Mouse (Mus musculus) embryonic facial prominence, embryonic 12.5 days (tissue): Measurements from ENCODE around the gene Bahd1. TPM values are rescaled to one million over a fixed set of nuclear protein-coding genes. Genes with fewer than 3 reads are reported as not detected.

Experiments used
- ATAC-seq: fragments of 200-750 bp; cut with Nextera tagmentation; 2 replicates; pipeline ENCODE4 v1.8.0; 2017; ENCODE audit not compliant: insufficient number of reproducible peaks, insufficient read depth, low FRiP score, low TSS enrichment
- H3K27ac ChIP-seq: fragments of 300-500 bp; sonication (generic); 2 replicates; pipeline ENCODE4 v1.5.1; 2016; ENCODE audit warnings: mild to moderate bottlenecking
- H3K27me3 ChIP-seq: fragments of 300-500 bp; sonication (generic); 2 replicates; pipeline ENCODE4 v1.6.1; 2016; ENCODE audit warnings: mild to moderate bottlenecking, moderate library complexity
- H3K36me3 ChIP-seq: fragments of 300-500 bp; sonication (generic); 2 replicates; pipeline ENCODE4 v1.6.1; 2016; ENCODE audit warnings: mild to moderate bottlenecking
- H3K4me1 ChIP-seq: fragments of 300-500 bp; sonication (generic); 2 replicates; pipeline ENCODE4 v1.6.1; 2016
- H3K4me2 ChIP-seq: fragments of 300-500 bp; sonication (generic); replicated peaks from 2 replicates; pipeline ENCODE4 v1.6.1; 2016; ENCODE audit warnings: mild to moderate bottlenecking, moderate library complexity
- H3K4me3 ChIP-seq: fragments of 300-500 bp; sonication (generic); 2 replicates; pipeline ENCODE4 v1.5.1; 2016; ENCODE audit warnings: mild to moderate bottlenecking
- H3K9ac ChIP-seq: fragments of 300-500 bp; sonication (generic); 2 replicates; pipeline ENCODE4 v1.6.1; 2016; ENCODE audit warnings: mild to moderate bottlenecking, moderate library complexity
- H3K9me3 ChIP-seq: fragments of 300-500 bp; sonication (generic); 2 replicates; pipeline ENCODE4 v1.6.1; 2016; ENCODE audit warnings: mild to moderate bottlenecking, moderate library complexity
- WGBS: fragments of 180-500 bp; shearing (Covaris S2); methylation state at CpG from one replicate; pipeline ENCODE4 v1.1.7; 2016; 5-methylcytosine and 5-hydroxymethylcytosine counted together
- polyA plus RNA-seq: library from polyadenylated mRNA; unstranded; fragments of >200 nt; fragmentation: Nextera tagmentation; extraction: Ambion mirVana; gene quantifications from 2 replicates; pipeline ENCODE4 v1.2.1, GENCODE M21; 2016

Bahd1 gene
- polyA plus RNA-seq, 1 experiment from 2014 or later: 4.1 TPM

GRCm38 (mm10) chr2:118900826-118901140 lies 606 bp downstream of the Bahd1 start:
- no peak for ATAC-seq
- H3K4me3 ChIP-seq: peak overlapping the region; percentile 85
- H3K9ac ChIP-seq: peak overlapping the region; percentile 41; the same call in 1 of the 2 replicates
- H3K4me2 ChIP-seq: peak overlapping the region; percentile 96
- H3K27ac ChIP-seq: no peak overlapping the region
- under 1% methylated on average over 11 of the region's 11 CpGs for WGBS
- peaks cover 50% of the 10 kb centered on the region for H3K4me1 ChIP-seq
- H3K36me3 ChIP-seq: no peaks in the 10 kb centered on the region
- peaks cover 75% of the 10 kb centered on the region for H3K27me3 ChIP-seq
- H3K9me3 ChIP-seq: no peaks in the 10 kb centered on the region

GRCm38 (mm10) chr2:118901175-118902031 lies 1.2 kb downstream of the Bahd1 start:
- H3K9me3 ChIP-seq: no peaks in the 10 kb centered on the region
- no peaks in the 10 kb centered on the region for H3K36me3 ChIP-seq
- H3K4me2 ChIP-seq: peak overlapping the region; percentile 96
- peaks cover 47% of the 10 kb centered on the region for H3K4me1 ChIP-seq
- H3K27me3 ChIP-seq: peaks cover 69% of the 10 kb centered on the region
- H3K27ac ChIP-seq: peak overlapping the region; percentile 67
- H3K4me3 ChIP-seq: peak overlapping the region; percentile 85
- WGBS: under 1% methylated on average over 100 of the region's 120 CpGs
- peak overlapping the region; percentile 86 for H3K9ac ChIP-seq
- ATAC-seq: peak; percentile 88

GRCm38 (mm10) chr2:118902051-118903025 lies 2.2 kb downstream of the Bahd1 start:
- peak overlapping the region; percentile 85 for H3K4me3 ChIP-seq
- peaks cover 37% of the 10 kb centered on the region for H3K4me1 ChIP-seq
- WGBS: under 1% methylated on average over 65 of the region's 106 CpGs
- peak overlapping the region; percentile 86 for H3K9ac ChIP-seq
- no peaks in the 10 kb centered on the region for H3K9me3 ChIP-seq
- peaks cover 60% of the 10 kb centered on the region for H3K27me3 ChIP-seq
- peak overlapping the region; percentile 67; the same call in 1 of the 2 replicates for H3K27ac ChIP-seq
- peak overlapping the region; percentile 96 for H3K4me2 ChIP-seq
- ATAC-seq: peak; percentile 8; the same call in 1 of the 2 replicates
- H3K36me3 ChIP-seq: no peaks in the 10 kb centered on the region

DNA sequence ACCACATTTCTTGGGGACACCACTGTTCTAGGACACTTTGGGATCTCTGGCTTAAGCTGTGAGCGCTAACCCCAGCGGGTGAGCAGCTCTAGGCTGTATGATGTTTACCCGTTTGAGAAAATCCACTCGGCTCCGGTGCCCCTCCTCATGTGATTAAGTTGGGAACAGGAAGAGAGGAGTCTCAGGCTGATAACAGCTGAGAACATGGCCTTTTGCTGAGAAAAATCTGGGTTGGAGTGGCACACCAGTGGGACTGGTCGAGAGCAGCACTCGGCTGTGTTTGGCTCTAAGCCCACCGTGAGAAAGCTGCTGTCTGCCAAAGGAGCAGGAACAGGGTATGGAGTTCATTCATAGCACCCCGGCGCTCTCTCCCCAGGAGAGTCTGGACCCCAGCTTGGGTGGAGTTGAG lies 3.2 kb downstream of the Bahd1 start:
- Histone ChIP-seq H3K4me2 (peak overlapping the region; percentile 96), H3K27me3 (peaks cover 50% of the 10 kb centered on the region), H3K9ac (no peak overlapping the region), H3K9me3 (no peaks in the 10 kb centered on the region), H3K27ac (no peak overlapping the region), H3K36me3 (no peaks in the 10 kb centered on the region), H3K4me3 (peak overlapping the region; percentile 85; the same call in 1 of the 2 replicates), H3K4me1 (peaks cover 27% of the 10 kb centered on the region)
- no peak for ATAC-seq
- 9% methylated on average over 10 of the region's 10 CpGs for WGBS

DNA sequence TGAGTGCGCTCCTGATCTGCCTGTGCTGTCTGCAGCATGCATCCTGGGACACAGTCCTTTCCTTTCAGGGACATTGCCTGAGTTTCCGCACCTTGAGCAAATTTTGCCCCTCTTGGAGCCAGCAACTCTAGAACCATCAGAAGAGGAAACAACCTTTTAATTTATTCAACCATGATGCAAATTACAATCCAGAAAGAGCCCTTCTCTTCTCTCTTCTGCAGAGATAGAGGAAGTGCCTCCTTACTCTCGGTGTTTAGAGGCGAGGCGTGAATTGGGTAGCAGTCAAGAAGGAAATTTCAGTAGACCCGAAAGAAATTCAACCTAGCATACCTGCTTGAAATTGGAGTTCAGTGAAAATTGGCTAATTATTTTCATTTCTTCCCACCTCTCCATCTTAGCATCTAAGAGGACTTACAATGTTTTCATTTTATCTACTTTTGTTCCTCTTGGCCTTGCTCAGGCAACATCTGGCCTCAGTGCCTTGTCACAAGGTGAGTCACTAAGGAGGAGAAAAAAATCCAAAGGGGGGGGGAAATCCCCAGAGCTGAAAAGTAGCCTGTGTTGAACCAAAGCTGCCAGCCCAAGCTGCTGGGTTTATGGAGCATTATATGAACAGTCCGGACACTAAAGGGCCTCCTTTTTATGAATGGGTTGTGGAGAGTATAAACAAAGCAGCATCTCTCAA lies 5.4 kb downstream of the Bahd1 start:
- Histone ChIP-seq H3K9me3 (no peaks in the 10 kb centered on the region), H3K4me1 (peaks cover 18% of the 10 kb centered on the region; the same call in 1 of the 2 replicates), H3K4me3 (no peak overlapping the region), H3K27ac (no peak overlapping the region), H3K4me2 (no peak overlapping the region), H3K36me3 (no peaks in the 10 kb centered on the region), H3K27me3 (peaks cover 27% of the 10 kb centered on the region), H3K9ac (no peak overlapping the region)
- ATAC-seq: no peak
- WGBS: 86% methylated on average over 7 of the region's 7 CpGs

DNA sequence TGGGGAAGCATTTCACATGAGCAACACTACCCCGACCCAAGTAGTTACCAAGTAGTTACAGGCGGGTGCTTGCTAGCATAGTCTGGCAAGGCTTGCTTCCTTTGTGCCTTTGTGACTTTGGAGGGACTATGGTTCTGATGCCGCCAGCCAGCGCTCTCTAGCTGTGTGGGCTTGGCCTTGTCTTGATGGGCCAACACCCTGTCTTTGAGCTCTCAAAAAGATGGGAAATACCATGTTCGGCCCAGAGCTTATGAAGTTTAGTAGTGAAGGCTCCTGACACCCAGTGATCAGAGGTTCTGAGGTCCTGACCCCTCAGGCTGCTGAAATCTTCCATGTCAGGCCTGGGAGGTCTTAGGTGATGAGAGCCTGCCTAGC lies 5.9 kb downstream of the Bahd1 start:
- Histone ChIP-seq H3K9me3 (no peaks in the 10 kb centered on the region), H3K4me2 (no peak overlapping the region), H3K27me3 (peaks cover 24% of the 10 kb centered on the region), H3K4me3 (no peak overlapping the region), H3K27ac (no peak overlapping the region), H3K4me1 (peaks cover 15% of the 10 kb centered on the region; the same call in 1 of the 2 replicates), H3K36me3 (no peaks in the 10 kb centered on the region), H3K9ac (no peak overlapping the region)
- 84% methylated on average over 5 of the region's 5 CpGs for WGBS
- no peak for ATAC-seq

DNA sequence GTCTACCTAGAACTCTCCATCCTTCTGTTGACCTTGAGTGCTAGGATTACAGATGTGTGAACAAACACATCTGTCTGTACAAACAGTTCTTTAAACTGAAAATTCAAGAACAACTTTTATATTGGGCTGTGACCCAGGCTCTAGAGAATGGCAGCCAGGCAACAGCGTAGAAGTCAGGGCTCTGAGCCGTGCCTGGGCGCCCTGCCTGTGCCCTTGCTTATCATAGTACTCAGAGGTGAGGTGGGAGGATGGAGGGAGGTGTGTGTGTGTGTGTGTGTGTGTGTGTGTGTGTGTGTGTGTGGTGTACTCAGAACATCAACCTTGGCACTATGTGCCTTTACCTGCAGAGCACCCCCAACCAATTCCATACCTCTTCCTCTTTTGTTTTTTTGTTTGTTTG lies 7.6 kb downstream of the Bahd1 start:
- no peak overlapping the region for H3K4me2 ChIP-seq
- H3K36me3 ChIP-seq: no peaks in the 10 kb centered on the region
- no peak overlapping the region for H3K9ac ChIP-seq
- no peak overlapping the region for H3K4me3 ChIP-seq
- no peaks in the 10 kb centered on the region for H3K9me3 ChIP-seq
- H3K27me3 ChIP-seq: peaks cover 20% of the 10 kb centered on the region
- H3K4me1 ChIP-seq: peaks cover 14% of the 10 kb centered on the region
- 92% methylated on average over 3 of the region's 3 CpGs for WGBS
- no peak overlapping the region for H3K27ac ChIP-seq
- ATAC-seq: no peak

DNA sequence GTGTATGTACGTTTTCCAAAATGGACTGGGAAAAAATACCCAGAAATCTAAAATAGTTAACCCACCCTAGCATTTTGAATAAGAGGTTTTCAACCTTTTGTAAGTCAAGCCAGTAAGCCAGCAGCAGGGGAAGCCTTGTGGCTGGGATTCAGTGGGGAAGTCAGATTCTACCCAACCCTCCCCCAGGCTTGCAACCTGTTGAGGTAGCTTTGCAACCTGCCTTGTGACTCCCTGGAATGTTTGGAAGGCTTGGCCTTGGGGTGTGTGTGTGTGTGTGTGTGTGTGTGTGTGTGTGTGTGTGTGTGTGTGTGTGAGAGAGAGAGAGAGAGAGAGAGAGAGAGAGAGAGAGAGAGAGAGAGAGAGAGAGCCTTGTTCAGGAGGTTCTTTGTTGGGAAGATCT lies 9.0 kb downstream of the Bahd1 start:
- H3K4me2 ChIP-seq: no peak overlapping the region
- WGBS: 44% methylated on average over 1 of the region's 1 CpGs
- ATAC-seq: no peak

GRCm38 (mm10) chr2:118910605-118911278 lies 10.6 kb downstream of the Bahd1 start:
- Histone ChIP-seq H3K9me3 (no peaks in the 10 kb centered on the region), H3K27ac (no peak overlapping the region), H3K4me1 (peaks cover 20% of the 10 kb centered on the region), H3K9ac (no peak overlapping the region), H3K4me3 (no peak overlapping the region), H3K4me2 (no peak overlapping the region), H3K27me3 (no peaks in the 10 kb centered on the region; the same call in 1 of the 2 replicates), H3K36me3 (no peaks in the 10 kb centered on the region)
- ATAC-seq: no peak
- 60% methylated on average over 7 of the region's 7 CpGs for WGBS

More for the DNA sequence above, 9.0 kb downstream of the Bahd1 start:
- H3K27me3 ChIP-seq: peaks cover 8% of the 10 kb centered on the region
- no peak overlapping the region for H3K4me3 ChIP-seq
- no peaks in the 10 kb centered on the region for H3K36me3 ChIP-seq
- H3K9me3 ChIP-seq: no peaks in the 10 kb centered on the region
- H3K4me1 ChIP-seq: peaks cover 17% of the 10 kb centered on the region
- H3K9ac ChIP-seq: no peak overlapping the region
- no peak overlapping the region for H3K27ac ChIP-seq

DNA sequence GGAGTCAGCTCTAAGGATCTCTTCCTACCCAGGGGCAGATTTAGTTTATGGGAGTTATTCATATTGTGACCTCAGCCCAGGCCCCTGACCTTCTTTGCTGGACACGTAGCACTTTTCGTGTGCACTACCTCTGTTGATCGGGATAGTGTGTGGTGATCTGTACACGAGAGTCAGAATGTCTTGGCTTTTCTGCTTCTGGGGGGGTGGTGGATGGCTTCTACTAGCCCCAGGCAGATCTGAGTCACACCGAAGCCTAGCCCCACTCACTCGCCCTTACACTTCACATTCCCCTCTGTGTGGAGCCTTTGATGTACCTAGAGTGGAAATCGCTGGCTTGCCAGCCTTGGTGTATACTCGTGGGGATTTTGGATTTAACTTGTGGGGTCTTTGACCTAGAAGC lies 12.5 kb downstream of the Bahd1 start:
- H3K36me3 ChIP-seq: peaks cover 7% of the 10 kb centered on the region; the same call in 1 of the 2 replicates
- H3K4me2 ChIP-seq: no peak overlapping the region
- no peak overlapping the region for H3K9ac ChIP-seq
- ATAC-seq: no peak
- no peak overlapping the region for H3K4me3 ChIP-seq
- no peak overlapping the region for H3K27ac ChIP-seq
- H3K9me3 ChIP-seq: no peaks in the 10 kb centered on the region
- H3K4me1 ChIP-seq: peaks cover 20% of the 10 kb centered on the region
- WGBS: 64% methylated on average over 8 of the region's 8 CpGs
- H3K27me3 ChIP-seq: no peaks in the 10 kb centered on the region
